Mouse (Mus musculus): Measurements from ENCODE around the gene Vps54. TPM values are rescaled to one million over a fixed set of nuclear protein-coding genes. Genes with fewer than 3 reads are reported as not detected.
"Not testable (repeated sequence)": the region's sequence is repeated elsewhere in the genome, so short reads cannot be mapped to it uniquely, and the experiment has no call there.

The Vps54 gene
- polyA plus RNA-seq, 1 experiment from 2014 or later = 15.0 TPM

- H3K4me3 ChIP-seq = no peak overlapping the region
- peak; percentile 45; the same call in 1 of the 2 replicates for ATAC-seq (ENCODE audit: insufficient number of reproducible peaks, low FRiP score)
- no peak overlapping the region for H3K4me2 ChIP-seq
- H3K4me1 ChIP-seq (replicated peaks) = peaks cover 19% of the 10 kb centered on the region
- no peak overlapping the region for H3K27ac ChIP-seq (ENCODE audit: poor library complexity, severe bottlenecking)
- H3K36me3 ChIP-seq = 0 out of 2 replicates have a peak, but pooled peaks cover 3% of the 10 kb centered on the region
- no peaks in the 10 kb centered on the region for H3K27me3 ChIP-seq (replicated peaks)
- H3K9ac ChIP-seq = no peak overlapping the region
- WGBS = 67% methylated on average over 4 of the region's 4 CpGs
- no peaks in the 10 kb centered on the region for H3K9me3 ChIP-seq (replicated peaks)
Observed at GRCm38 (mm10) chr11:21247203-21247865, 8.3 kb downstream of the Vps54 start.

- 95% methylated on average over 1 of the region's 1 CpGs for WGBS
Observed at GRCm38 (mm10) chr11:21247940-21248339, 8.9 kb downstream of the Vps54 start.

GRCm38 (mm10) chr11:21250366-21250765 lies 11.3 kb downstream of the Vps54 start:
- ATAC-seq (ENCODE audit: insufficient number of reproducible peaks, low FRiP score) = no peak
- no peaks in the 10 kb centered on the region for H3K27me3 ChIP-seq (replicated peaks)
- H3K9ac ChIP-seq = no peak overlapping the region
- H3K27ac ChIP-seq (ENCODE audit: poor library complexity, severe bottlenecking) = no peak overlapping the region
- H3K36me3 ChIP-seq = 0 out of 2 replicates have a peak, but pooled peaks cover 1% of the 10 kb centered on the region
- no peaks in the 10 kb centered on the region for H3K9me3 ChIP-seq (replicated peaks)
- H3K4me2 ChIP-seq = no peak overlapping the region
- peaks cover 24% of the 10 kb centered on the region for H3K4me1 ChIP-seq (replicated peaks)
- 87% methylated on average over 1 of the region's 1 CpGs for WGBS
- no peak overlapping the region for H3K4me3 ChIP-seq

More at GRCm38 (mm10) chr11:21247940-21248339, 8.9 kb downstream of the Vps54 start:
- Histone ChIP-seq H3K36me3 (0 out of 2 replicates have a peak, but pooled peaks cover 3% of the 10 kb centered on the region), H3K4me2 (no peak overlapping the region), H3K27me3 (replicated peaks) (no peaks in the 10 kb centered on the region), H3K9me3 (replicated peaks) (no peaks in the 10 kb centered on the region), H3K27ac (ENCODE audit: poor library complexity, severe bottlenecking) (no peak overlapping the region), H3K9ac (no peak overlapping the region), H3K4me1 (replicated peaks) (peaks cover 24% of the 10 kb centered on the region), H3K4me3 (no peak overlapping the region)
- ATAC-seq (ENCODE audit: insufficient number of reproducible peaks, low FRiP score) = no peak

GRCm38 (mm10) chr11:21258611-21259010 lies 19.5 kb downstream of the Vps54 start:
- not testable (repeated sequence) for H3K4me2 ChIP-seq; H3K4me1 ChIP-seq (replicated peaks); H3K36me3 ChIP-seq; H3K27ac ChIP-seq (ENCODE audit: poor library complexity, severe bottlenecking); H3K4me3 ChIP-seq; H3K9me3 ChIP-seq (replicated peaks); ATAC-seq (ENCODE audit: insufficient number of reproducible peaks, low FRiP score); H3K9ac ChIP-seq; H3K27me3 ChIP-seq (replicated peaks)
- WGBS = 94% methylated on average over 10 of the region's 10 CpGs

- H3K9me3 ChIP-seq (replicated peaks) = 0 out of 2 replicates have a peak, but pooled peaks cover 7% of the 10 kb centered on the region
- no peaks in the 10 kb centered on the region for H3K27me3 ChIP-seq (replicated peaks)
- no peaks in the 10 kb centered on the region; the same call in 1 of the 2 replicates for H3K4me1 ChIP-seq (replicated peaks)
- WGBS = 61% methylated on average over 3 of the region's 3 CpGs
- no peak overlapping the region for H3K4me3 ChIP-seq
- no peak overlapping the region for H3K9ac ChIP-seq
- no peak overlapping the region for H3K27ac ChIP-seq (ENCODE audit: poor library complexity, severe bottlenecking)
- H3K36me3 ChIP-seq = peaks cover 35% of the 10 kb centered on the region
- no peak for ATAC-seq (ENCODE audit: insufficient number of reproducible peaks, low FRiP score)
- no peak overlapping the region for H3K4me2 ChIP-seq
Observed at GRCm38 (mm10) chr11:21265423-21265822, 26.3 kb downstream of the Vps54 start.

GRCm38 (mm10) chr11:21276151-21276550 lies 37.1 kb downstream of the Vps54 start:
- 78% methylated on average over 2 of the region's 2 CpGs for WGBS

GRCm38 (mm10) chr11:21286391-21286790 lies 47.3 kb downstream of the Vps54 start:
- Histone ChIP-seq H3K36me3 (peaks cover 9% of the 10 kb centered on the region), H3K27me3 (replicated peaks) (no peaks in the 10 kb centered on the region)
- no peak for ATAC-seq (ENCODE audit: insufficient number of reproducible peaks, low FRiP score)

More at GRCm38 (mm10) chr11:21276151-21276550, 37.1 kb downstream of the Vps54 start:
- no peak for ATAC-seq (ENCODE audit: insufficient number of reproducible peaks, low FRiP score)
- peaks cover 22% of the 10 kb centered on the region for H3K36me3 ChIP-seq
- H3K9me3 ChIP-seq (replicated peaks) = no peaks in the 10 kb centered on the region
- H3K4me2 ChIP-seq = no peak overlapping the region
- H3K9ac ChIP-seq = no peak overlapping the region
- H3K4me3 ChIP-seq = no peak overlapping the region
- no peak overlapping the region for H3K27ac ChIP-seq (ENCODE audit: poor library complexity, severe bottlenecking)
- H3K27me3 ChIP-seq (replicated peaks) = no peaks in the 10 kb centered on the region
- H3K4me1 ChIP-seq (replicated peaks) = no peaks in the 10 kb centered on the region

GRCm38 (mm10) chr11:21288153-21288552 lies 49.1 kb downstream of the Vps54 start:
- H3K36me3 ChIP-seq = peaks cover 12% of the 10 kb centered on the region
- not testable (repeated sequence) for H3K9me3 ChIP-seq (replicated peaks); H3K9ac ChIP-seq; H3K4me3 ChIP-seq; H3K4me1 ChIP-seq (replicated peaks); H3K4me2 ChIP-seq; H3K27me3 ChIP-seq (replicated peaks); H3K27ac ChIP-seq (ENCODE audit: poor library complexity, severe bottlenecking); ATAC-seq (ENCODE audit: insufficient number of reproducible peaks, low FRiP score)
- WGBS = 86% methylated on average over 2 of the region's 2 CpGs

More at GRCm38 (mm10) chr11:21286391-21286790, 47.3 kb downstream of the Vps54 start:
- Histone ChIP-seq H3K4me3 (no peak overlapping the region), H3K9me3 (replicated peaks) (no peaks in the 10 kb centered on the region), H3K27ac (ENCODE audit: poor library complexity, severe bottlenecking) (no peak overlapping the region), H3K9ac (no peak overlapping the region), H3K4me2 (no peak overlapping the region), H3K4me1 (replicated peaks) (no peaks in the 10 kb centered on the region)
- WGBS = 73% methylated on average over 3 of the region's 3 CpGs

- no peaks in the 10 kb centered on the region for H3K27me3 ChIP-seq (replicated peaks)
- H3K9me3 ChIP-seq (replicated peaks) = no peaks in the 10 kb centered on the region
- WGBS = 74% methylated on average over 5 of the region's 5 CpGs
- H3K4me3 ChIP-seq = no peak overlapping the region
- no peak overlapping the region for H3K27ac ChIP-seq (ENCODE audit: poor library complexity, severe bottlenecking)
- ATAC-seq (ENCODE audit: insufficient number of reproducible peaks, low FRiP score) = no peak
- H3K4me2 ChIP-seq = no peak overlapping the region
- H3K36me3 ChIP-seq = peaks cover 23% of the 10 kb centered on the region
- H3K9ac ChIP-seq = no peak overlapping the region
- H3K4me1 ChIP-seq (replicated peaks) = peaks cover 3% of the 10 kb centered on the region; the same call in 1 of the 2 replicates
Observed at GRCm38 (mm10) chr11:21295486-21295885, 56.4 kb downstream of the Vps54 start.

GRCm38 (mm10) chr11:21303619-21304018 lies 64.5 kb downstream of the Vps54 start:
- ATAC-seq (ENCODE audit: insufficient number of reproducible peaks, low FRiP score) = no peak
- Histone ChIP-seq H3K36me3 (peaks cover 35% of the 10 kb centered on the region), H3K9ac (no peak overlapping the region), H3K27me3 (replicated peaks) (no peaks in the 10 kb centered on the region), H3K9me3 (replicated peaks) (no peaks in the 10 kb centered on the region), H3K4me1 (replicated peaks) (peaks cover 6% of the 10 kb centered on the region), H3K4me3 (no peak overlapping the region), H3K27ac (ENCODE audit: poor library complexity, severe bottlenecking) (no peak overlapping the region), H3K4me2 (no peak overlapping the region)
- WGBS = 82% methylated on average over 3 of the region's 3 CpGs

GRCm38 (mm10) chr11:21307078-21307668 lies 68.1 kb downstream of the Vps54 start:
- no peak overlapping the region for H3K27ac ChIP-seq (ENCODE audit: poor library complexity, severe bottlenecking)
- H3K36me3 ChIP-seq = peaks cover 26% of the 10 kb centered on the region
- peaks cover 6% of the 10 kb centered on the region for H3K4me1 ChIP-seq (replicated peaks)
- H3K9ac ChIP-seq = no peak overlapping the region
- no peak overlapping the region for H3K4me2 ChIP-seq
- no peaks in the 10 kb centered on the region for H3K9me3 ChIP-seq (replicated peaks)
- no peak for ATAC-seq (ENCODE audit: insufficient number of reproducible peaks, low FRiP score)
- H3K27me3 ChIP-seq (replicated peaks) = no peaks in the 10 kb centered on the region
- no peak overlapping the region for H3K4me3 ChIP-seq
- WGBS = 59% methylated on average over 5 of the region's 5 CpGs
